Mouse (Mus musculus) thymus, adult 2 months (tissue): ENCODE measurements around the gene Mapk13. TPM values are rescaled to one million over a fixed set of nuclear protein-coding genes. Genes with fewer than 3 reads are reported as not detected.

Experiments used
- DNase-seq: peaks from one replicate; pipeline ENCODE4 v3.0.0; 2021
- H3K27ac ChIP-seq: fragments of 200-500 bp; 2 replicates; pipeline ENCODE4 v1.5.1; 2012; ENCODE audit warnings: low read length, control low read depth; ENCODE audit not compliant: control insufficient read depth, insufficient read depth
- H3K27me3 ChIP-seq: fragments of 200-500 bp; 2 replicates; pipeline ENCODE4 v1.6.1; 2012; ENCODE audit warnings: mild to moderate bottlenecking, low read length, moderate library complexity, mixed read lengths; ENCODE audit not compliant: control insufficient read depth, insufficient read depth
- H3K36me3 ChIP-seq: fragments of 200-500 bp; 2 replicates; pipeline ENCODE4 v1.6.1; 2012; ENCODE audit warnings: mild to moderate bottlenecking, low read length, moderate library complexity; ENCODE audit not compliant: control insufficient read depth, insufficient read depth
- H3K4me1 ChIP-seq: fragments of 200-500 bp; replicated peaks from 2 replicates; pipeline ENCODE4 v1.6.1; 2012; ENCODE audit warnings: low read length; ENCODE audit not compliant: control insufficient read depth, insufficient read depth
- H3K4me3 ChIP-seq: fragments of 200-500 bp; 2 replicates; pipeline ENCODE4 v1.5.1; 2012; ENCODE audit warnings: mild to moderate bottlenecking, low read length, control low read depth, moderate library complexity; ENCODE audit not compliant: control insufficient read depth, insufficient read depth
- CTCF ChIP-seq: fragments of 200-500 bp; IDR thresholded peaks from 2 replicates; pipeline ENCODE4 v1.5.1; 2012; ENCODE audit warnings: mild to moderate bottlenecking, control low read depth, low read length, moderate library complexity, borderline replicate concordance; ENCODE audit not compliant: control insufficient read depth, poor library complexity, insufficient read depth; ENCODE audit errors: extremely low read depth
- POLR2A ChIP-seq: fragments of 200-500 bp; IDR thresholded peaks from 2 replicates; pipeline ENCODE4 v1.6.1; 2012; ENCODE audit warnings: mild to moderate bottlenecking, low read length, control low read depth, moderate library complexity; ENCODE audit not compliant: control insufficient read depth, poor library complexity, insufficient read depth; ENCODE audit errors: extremely low read depth
- WGBS: fragments of 180-500 bp; shearing (Covaris S2); methylation state at CpG from one replicate; pipeline ENCODE4 v1.1.7; 2018; 5-methylcytosine and 5-hydroxymethylcytosine counted together
- polyA plus RNA-seq: library from polyadenylated mRNA; depleted of rRNA; stranded (reverse); fragments of >200 nt; gene quantifications from 2 replicates; pipeline ENCODE4 v1.2.3, GENCODE M21; 2012

Gene Mapk13
- polyA plus RNA-seq, 1 experiment, result 8.2 TPM

DNA sequence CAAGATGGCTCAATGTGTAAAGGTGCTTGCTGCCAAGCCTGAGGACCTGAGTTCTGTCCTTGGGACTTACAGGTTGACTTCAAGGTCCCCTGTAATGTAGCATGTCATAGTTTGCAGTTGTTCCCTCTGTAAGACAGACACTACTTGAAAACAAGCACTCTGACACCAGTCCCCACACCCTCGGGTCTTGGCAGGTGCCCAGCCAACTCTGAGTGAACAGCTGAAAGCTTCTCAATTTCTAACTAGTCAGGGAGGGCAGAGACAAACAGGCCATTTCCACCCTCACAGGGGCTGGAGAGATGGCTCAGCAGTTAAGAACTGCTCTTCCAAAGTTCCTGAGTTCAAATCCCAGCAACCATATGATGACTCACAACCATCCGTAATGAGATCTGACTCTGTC is 11.6 kb upstream of the Mapk13 start:
- Histone ChIP-seq H3K27ac (no peak overlapping the region), H3K36me3 (no peaks in the 10 kb centered on the region), H3K4me1 (no peaks in the 10 kb centered on the region), H3K27me3 (no peaks in the 10 kb centered on the region), H3K4me3 (no peak overlapping the region)
- WGBS, result 61% methylated on average over 2 of the region's 2 CpGs
- no peak for TF ChIP-seq POLR2A
- no peak for TF ChIP-seq CTCF
- DNase-seq, result no peak

- no peaks in the 10 kb centered on the region for H3K27me3 ChIP-seq
- no peak for DNase-seq
- H3K36me3 ChIP-seq, result no peaks in the 10 kb centered on the region
- TF ChIP-seq CTCF, result no peak
- TF ChIP-seq POLR2A, result no peak
- 75% methylated on average over 8 of the region's 8 CpGs for WGBS
- no peak overlapping the region for H3K4me3 ChIP-seq
- no peak overlapping the region for H3K27ac ChIP-seq
- no peaks in the 10 kb centered on the region for H3K4me1 ChIP-seq
These were observed 8.3 kb upstream of the Mapk13 start for GRCm38 (mm10) chr17:28760736-28761312.

DNA sequence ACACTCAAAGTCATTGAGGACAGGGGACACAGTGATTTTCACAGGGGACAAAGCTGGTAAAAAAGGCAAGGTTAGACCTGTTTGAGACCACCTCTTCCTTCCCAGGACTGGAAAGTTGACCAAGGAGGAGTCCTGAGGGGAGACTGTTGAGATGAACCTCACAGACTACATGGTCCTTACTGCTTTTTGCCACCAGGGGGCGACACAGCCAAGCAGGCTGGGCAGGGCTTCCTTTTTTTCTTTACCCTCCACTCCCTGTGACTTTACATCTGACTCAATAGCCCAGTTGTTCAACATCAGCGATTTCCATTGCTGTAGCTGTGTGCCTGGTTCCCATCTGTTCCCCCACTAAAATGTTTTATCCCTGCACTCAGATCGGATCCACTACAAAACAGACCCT is 7.2 kb upstream of the Mapk13 start:
- 7% methylated on average over 3 of the region's 3 CpGs for WGBS

DNA sequence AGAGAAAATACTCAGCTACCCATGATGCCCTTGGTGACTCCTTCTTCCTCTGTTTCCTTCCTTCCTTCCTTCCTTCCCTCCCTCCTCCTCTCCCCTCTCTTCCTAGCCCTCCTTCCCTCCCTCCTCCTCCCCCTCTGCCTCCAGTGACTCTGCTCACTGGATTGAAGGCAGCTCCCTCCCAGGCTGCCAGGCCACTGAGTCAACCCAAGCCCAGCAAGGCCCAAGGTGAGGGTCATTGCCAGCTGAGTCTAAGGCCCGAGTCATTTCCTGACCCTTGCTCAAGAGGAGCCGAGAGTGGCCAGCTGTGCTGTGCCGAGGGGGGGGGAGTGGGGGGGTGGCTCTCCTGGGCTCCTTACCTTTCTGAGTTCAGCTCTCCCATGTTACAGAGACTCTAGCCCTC is 2.9 kb upstream of the Mapk13 start:
- Histone ChIP-seq H3K4me3 (no peak overlapping the region), H3K27me3 (no peaks in the 10 kb centered on the region; the same call in 1 of the 2 replicates), H3K4me1 (peaks cover 11% of the 10 kb centered on the region), H3K36me3 (no peaks in the 10 kb centered on the region), H3K27ac (no peak overlapping the region)
- no peak for DNase-seq
- TF ChIP-seq CTCF (no peak), POLR2A (no peak)
- 46% methylated on average over 3 of the region's 3 CpGs for WGBS

More for the DNA sequence above, 7.2 kb upstream of the Mapk13 start:
- H3K27ac ChIP-seq, result no peak overlapping the region
- no peak overlapping the region for H3K4me3 ChIP-seq
- peak; percentile 77 for DNase-seq
- no peaks in the 10 kb centered on the region for H3K4me1 ChIP-seq
- no peaks in the 10 kb centered on the region for H3K36me3 ChIP-seq
- H3K27me3 ChIP-seq, result no peaks in the 10 kb centered on the region
- peak; percentile 59; the same call in 1 of the 2 replicates for TF ChIP-seq CTCF
- TF ChIP-seq POLR2A, result no peak

GRCm38 (mm10) chr17:28766781-28767515 is 2.1 kb upstream of the Mapk13 start:
- DNase-seq, result no peak
- Histone ChIP-seq H3K4me3 (no peak overlapping the region), H3K36me3 (no peaks in the 10 kb centered on the region), H3K27me3 (no peaks in the 10 kb centered on the region; the same call in 1 of the 2 replicates), H3K27ac (no peak overlapping the region), H3K4me1 (peaks cover 11% of the 10 kb centered on the region)
- TF ChIP-seq POLR2A (no peak), CTCF (no peak)
- WGBS, result 93% methylated on average over 11 of the region's 11 CpGs

- Histone ChIP-seq H3K27ac (no peak overlapping the region), H3K4me3 (peak overlapping the region; percentile 12), H3K27me3 (no peaks in the 10 kb centered on the region; the same call in 1 of the 2 replicates), H3K36me3 (no peaks in the 10 kb centered on the region), H3K4me1 (peaks cover 11% of the 10 kb centered on the region)
- WGBS, result 3% methylated on average over 24 of the region's 24 CpGs
- DNase-seq, result no peak
- TF ChIP-seq CTCF (no peak), POLR2A (no peak)
These were observed 851 bp downstream of the Mapk13 start for GRCm38 (mm10) chr17:28769875-28770421.
